Mouse (Mus musculus) limb, embryonic 11.5 days (tissue): ENCODE results near the gene Mblac2. TPM values are rescaled to one million over a fixed set of nuclear protein-coding genes. Genes with fewer than 3 reads are reported as not detected.
"Not testable (repeated sequence)": the region's sequence is repeated elsewhere in the genome, so short reads cannot be mapped to it uniquely, and the experiment has no call there.

Experiments used
- ATAC-seq: fragments of 200-750 bp; cut with Nextera tagmentation; 2 replicates; pipeline ENCODE4 v1.8.0; 2017; ENCODE audit warnings: low read depth; ENCODE audit not compliant: insufficient number of reproducible peaks, low FRiP score, low TSS enrichment
- DNase-seq: peaks from one replicate; pipeline ENCODE4 v3.0.0-alpha.2; 2015; ENCODE audit warnings: low spot score
- H3K27ac ChIP-seq: fragments of 300-500 bp; sonication (generic); replicated peaks from 2 replicates; pipeline ENCODE4 v1.5.1; 2014; ENCODE audit warnings: low read depth, mild to moderate bottlenecking, low read length
- H3K27me3 ChIP-seq: fragments of 300-500 bp; sonication (generic); 2 replicates; pipeline ENCODE4 v1.6.1; 2014; ENCODE audit warnings: mild to moderate bottlenecking, low read length, mixed read lengths; ENCODE audit not compliant: control insufficient read depth, insufficient read depth
- H3K36me3 ChIP-seq: fragments of 300-500 bp; sonication (generic); 2 replicates; pipeline ENCODE4 v1.6.1; 2014; ENCODE audit warnings: mild to moderate bottlenecking, low read length, moderate library complexity, mixed read lengths; ENCODE audit not compliant: control insufficient read depth, insufficient read depth
- H3K4me1 ChIP-seq: fragments of 300-500 bp; sonication (generic); 2 replicates; pipeline ENCODE4 v1.6.1; 2014; ENCODE audit warnings: low read length, mixed read lengths; ENCODE audit not compliant: control insufficient read depth, insufficient read depth
- H3K4me2 ChIP-seq: fragments of 300-500 bp; sonication (generic); 2 replicates; pipeline ENCODE4 v1.6.1; 2014; ENCODE audit warnings: low read depth, mild to moderate bottlenecking, moderate library complexity; ENCODE audit not compliant: severe bottlenecking
- H3K4me3 ChIP-seq: fragments of 300-500 bp; sonication (generic); 2 replicates; pipeline ENCODE4 v1.5.1; 2014; ENCODE audit warnings: low read depth, low read length
- H3K9ac ChIP-seq: fragments of 300-500 bp; sonication (generic); 2 replicates; pipeline ENCODE4 v1.6.1; 2014; ENCODE audit warnings: mild to moderate bottlenecking, low read length
- H3K9me3 ChIP-seq: fragments of 300-500 bp; sonication (generic); 2 replicates; pipeline ENCODE4 v1.6.1; 2016; ENCODE audit warnings: low read length; ENCODE audit not compliant: control insufficient read depth
- WGBS: fragments of 180-500 bp; shearing (Covaris S2); extraction: QIAGEN DNeasy Blood & Tissue Kit; methylation state at CpG from one replicate; pipeline ENCODE4 v1.1.7; 2014; 5-methylcytosine and 5-hydroxymethylcytosine counted together
- polyA plus RNA-seq: library from polyadenylated mRNA; unstranded; fragments of >200 nt; fragmentation: Nextera tagmentation; extraction: Ambion mirVana; gene quantifications from 2 replicates; pipeline ENCODE4 v1.2.1, GENCODE M21; 2014

Mblac2 gene
- polyA plus RNA-seq, 1 experiment from 2014 or later, result 4.7 TPM

DNA sequence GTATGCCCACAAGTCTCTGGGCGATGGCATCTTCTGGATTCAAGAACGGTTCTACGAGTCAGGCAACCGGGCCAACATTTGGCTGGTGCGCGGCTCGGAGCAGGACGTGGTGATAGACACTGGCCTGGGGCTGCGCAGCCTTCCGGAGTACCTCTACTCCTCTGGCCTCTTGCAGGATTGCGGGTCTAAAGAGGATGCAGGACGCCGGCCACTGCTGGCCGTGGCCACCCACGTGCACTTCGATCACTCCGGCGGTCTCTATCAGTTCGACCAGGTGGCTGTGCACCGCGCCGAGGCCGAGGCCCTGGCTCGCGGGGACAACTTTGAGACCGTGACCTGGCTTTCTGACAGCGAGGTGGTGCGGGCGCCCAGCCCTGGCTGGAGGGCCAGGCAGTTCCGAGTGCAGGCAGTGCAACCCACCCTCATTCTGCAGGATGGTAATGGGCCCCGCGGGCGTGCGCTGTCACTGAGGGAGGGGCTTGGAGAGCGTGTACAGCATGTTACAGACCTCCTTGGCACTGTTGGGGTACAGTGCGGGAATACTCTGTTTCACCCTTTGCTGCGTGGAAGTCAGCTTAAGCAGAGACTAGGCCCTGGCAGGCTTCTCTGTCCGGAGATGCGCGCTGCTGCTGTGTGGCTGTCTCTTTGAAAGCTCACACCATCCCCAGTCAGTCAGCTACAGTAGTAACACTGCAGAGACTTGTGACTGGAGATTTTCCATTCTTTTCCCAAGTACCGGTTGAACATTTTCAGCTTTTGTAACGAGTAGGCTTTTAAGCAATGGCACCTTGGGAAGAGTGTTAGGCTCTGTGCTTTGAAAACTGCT is 618 bp downstream of the Mblac2 start:
- no peak for DNase-seq
- WGBS, result under 1% methylated on average over 42 of the region's 42 CpGs
- peak overlapping the region; percentile 54 for H3K4me3 ChIP-seq
- H3K9ac ChIP-seq, result peak overlapping the region; percentile 63
- no peaks in the 10 kb centered on the region for H3K36me3 ChIP-seq
- H3K4me2 ChIP-seq, result peak overlapping the region; percentile 90
- no peaks in the 10 kb centered on the region for H3K4me1 ChIP-seq
- ATAC-seq, result peak; percentile 61
- H3K27me3 ChIP-seq, result no peaks in the 10 kb centered on the region
- H3K9me3 ChIP-seq, result no peaks in the 10 kb centered on the region
- H3K27ac ChIP-seq, result no peak overlapping the region; the same call in 1 of the 2 replicates

DNA sequence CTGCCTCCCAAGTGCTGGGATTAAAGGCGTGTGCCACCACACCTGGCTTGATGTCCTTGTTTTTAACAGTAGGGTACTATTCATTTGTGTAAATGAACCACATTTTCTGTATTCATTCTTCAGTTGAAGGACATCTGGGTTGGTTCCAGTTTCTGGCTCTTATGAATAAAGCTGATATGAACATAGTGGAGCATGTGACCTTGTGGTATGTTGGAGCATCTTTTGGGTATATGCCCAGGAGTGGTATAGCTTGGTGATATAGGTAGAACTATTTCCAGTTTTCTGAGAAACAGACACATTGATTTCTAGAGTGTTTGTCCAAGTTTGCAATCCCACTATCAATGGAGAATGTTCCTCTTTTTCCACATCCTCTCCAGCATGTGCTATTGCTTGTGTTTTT is 2.8 kb downstream of the Mblac2 start:
- DNase-seq (no peak), ATAC-seq (no peak)
- H3K27ac ChIP-seq, result no peak overlapping the region
- H3K9ac ChIP-seq, result no peak overlapping the region
- no peaks in the 10 kb centered on the region for H3K4me1 ChIP-seq
- H3K4me3 ChIP-seq, result no peak overlapping the region
- H3K4me2 ChIP-seq, result no peak overlapping the region
- no peaks in the 10 kb centered on the region for H3K9me3 ChIP-seq
- H3K27me3 ChIP-seq, result no peaks in the 10 kb centered on the region
- no peaks in the 10 kb centered on the region for H3K36me3 ChIP-seq
- 90% methylated on average over 1 of the region's 1 CpGs for WGBS

GRCm38 (mm10) chr13:81728141-81728540 is 17.0 kb downstream of the Mblac2 start:
- not testable (repeated sequence) for DNase-seq, H3K4me1 ChIP-seq, H3K4me2 ChIP-seq, H3K9me3 ChIP-seq, H3K4me3 ChIP-seq, H3K36me3 ChIP-seq, H3K27me3 ChIP-seq, H3K9ac ChIP-seq, H3K27ac ChIP-seq, ATAC-seq
- 52% methylated on average over 12 of the region's 12 CpGs for WGBS

GRCm38 (mm10) chr13:81729102-81729501 is 18.0 kb downstream of the Mblac2 start:
- Histone ChIP-seq H3K9ac (no peak overlapping the region), H3K36me3 (no peaks in the 10 kb centered on the region), H3K4me2 (no peak overlapping the region), H3K27ac (no peak overlapping the region), H3K4me3 (no peak overlapping the region), H3K27me3 (no peaks in the 10 kb centered on the region), H3K4me1 (no peaks in the 10 kb centered on the region), H3K9me3 (no peaks in the 10 kb centered on the region)
- DNase-seq (no peak), ATAC-seq (no peak)
- WGBS, result 40% methylated on average over 4 of the region's 4 CpGs

DNA sequence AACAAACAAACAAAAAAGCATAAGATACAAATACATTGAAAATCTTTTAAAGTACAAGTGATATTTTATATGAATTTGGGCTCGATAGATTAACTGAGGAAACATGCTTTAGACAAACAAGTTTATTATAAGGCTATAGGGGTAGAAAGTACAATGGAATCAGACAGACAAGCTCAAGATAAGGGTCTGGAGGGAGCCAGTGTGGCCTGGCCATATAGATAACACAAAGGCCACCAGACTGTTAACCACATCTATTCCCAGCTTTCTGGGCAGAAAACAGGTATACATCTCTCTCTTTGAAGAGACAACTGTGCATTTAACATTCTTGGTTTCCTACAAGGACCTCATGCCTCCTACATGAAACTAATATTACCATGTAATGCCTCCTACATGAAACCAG is 19.2 kb downstream of the Mblac2 start:
- Histone ChIP-seq H3K36me3 (no peaks in the 10 kb centered on the region), H3K9ac (no peak overlapping the region), H3K4me1 (no peaks in the 10 kb centered on the region), H3K27ac (no peak overlapping the region), H3K4me2 (no peak overlapping the region), H3K4me3 (no peak overlapping the region), H3K27me3 (no peaks in the 10 kb centered on the region), H3K9me3 (no peaks in the 10 kb centered on the region)
- ATAC-seq (no peak), DNase-seq (no peak)
- WGBS, result 88% methylated on average over 1 of the region's 1 CpGs

DNA sequence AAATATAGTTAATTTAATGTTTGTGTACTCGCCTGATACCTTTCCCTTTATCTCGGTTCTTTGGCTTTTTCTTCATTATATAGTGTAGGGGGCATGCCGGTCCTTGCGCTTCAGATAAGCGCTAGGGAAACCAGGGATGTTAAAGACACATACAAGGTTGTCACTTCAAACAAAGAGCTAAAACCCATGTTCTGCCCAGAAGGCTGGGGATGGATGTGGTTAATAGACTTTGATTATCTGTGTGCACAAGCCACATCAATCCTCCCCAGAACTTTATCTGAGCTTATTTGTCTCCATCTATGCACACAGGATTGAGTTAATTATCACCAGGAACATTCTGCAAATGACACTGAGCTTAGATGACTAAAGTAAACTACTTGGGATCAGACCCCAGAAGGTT is 25.5 kb downstream of the Mblac2 start:
- ATAC-seq (no peak), DNase-seq (no peak)
- H3K27me3 ChIP-seq, result no peaks in the 10 kb centered on the region
- H3K4me3 ChIP-seq, result no peak overlapping the region
- H3K27ac ChIP-seq, result no peak overlapping the region
- no peak overlapping the region for H3K4me2 ChIP-seq
- H3K9ac ChIP-seq, result no peak overlapping the region
- no peaks in the 10 kb centered on the region for H3K36me3 ChIP-seq
- no peaks in the 10 kb centered on the region for H3K4me1 ChIP-seq
- WGBS, result 88% methylated on average over 5 of the region's 5 CpGs
- H3K9me3 ChIP-seq, result no peaks in the 10 kb centered on the region

- WGBS, result 54% methylated on average over 3 of the region's 3 CpGs
These were observed 29.8 kb downstream of the Mblac2 start for GRCm38 (mm10) chr13:81740898-81741297.

GRCm38 (mm10) chr13:81743391-81744091 is 32.4 kb downstream of the Mblac2 start:
- Histone ChIP-seq H3K9ac (no peak overlapping the region), H3K4me3 (no peak overlapping the region), H3K36me3 (no peaks in the 10 kb centered on the region), H3K27me3 (no peaks in the 10 kb centered on the region), H3K9me3 (no peaks in the 10 kb centered on the region), H3K4me1 (no peaks in the 10 kb centered on the region), H3K4me2 (no peak overlapping the region), H3K27ac (no peak overlapping the region)
- DNase-seq, result no peak
- 48% methylated on average over 10 of the region's 10 CpGs for WGBS
- ATAC-seq, result no peak

More at GRCm38 (mm10) chr13:81740898-81741297, 29.8 kb downstream of the Mblac2 start:
- Histone ChIP-seq H3K27ac (no peak overlapping the region), H3K4me3 (no peak overlapping the region), H3K4me1 (no peaks in the 10 kb centered on the region), H3K36me3 (no peaks in the 10 kb centered on the region), H3K9me3 (no peaks in the 10 kb centered on the region), H3K4me2 (no peak overlapping the region), H3K27me3 (no peaks in the 10 kb centered on the region), H3K9ac (no peak overlapping the region)
- ATAC-seq (no peak), DNase-seq (no peak)
